Mouse (Mus musculus) hindbrain, embryonic 10.5 days (tissue): ENCODE results near the gene St3gal5. TPM values are rescaled to one million over a fixed set of nuclear protein-coding genes. Genes with fewer than 3 reads are reported as not detected.

Experiments used
- DNase-seq: peaks from one replicate; pipeline ENCODE4 v3.0.0-alpha.2; 2017; ENCODE audit warnings: low spot score
- H3K27ac ChIP-seq: fragments of 300-500 bp; sonication (generic); 2 replicates; pipeline ENCODE4 v1.5.1; 2016; ENCODE audit warnings: mild to moderate bottlenecking, moderate library complexity
- H3K27me3 ChIP-seq: fragments of 300-500 bp; sonication (generic); 2 replicates; pipeline ENCODE4 v1.6.1; 2016; ENCODE audit warnings: mild to moderate bottlenecking; ENCODE audit not compliant: poor library complexity, insufficient read depth, severe bottlenecking
- H3K36me3 ChIP-seq: fragments of 300-500 bp; sonication (generic); 2 replicates; pipeline ENCODE4 v1.6.1; 2016; ENCODE audit warnings: mild to moderate bottlenecking, moderate library complexity
- H3K4me1 ChIP-seq: fragments of 300-500 bp; sonication (generic); replicated peaks from 2 replicates; pipeline ENCODE4 v1.6.1; 2016; ENCODE audit warnings: mild to moderate bottlenecking
- H3K4me3 ChIP-seq: fragments of 300-500 bp; sonication (generic); 2 replicates; pipeline ENCODE4 v1.5.1; 2016; ENCODE audit warnings: mild to moderate bottlenecking, moderate library complexity
- H3K9me3 ChIP-seq: fragments of 300-500 bp; sonication (generic); 2 replicates; pipeline ENCODE4 v1.6.1; 2016; ENCODE audit warnings: mild to moderate bottlenecking, moderate library complexity
- WGBS: fragments of 180-500 bp; shearing (Covaris S2); methylation state at CpG from one replicate; pipeline ENCODE4 v1.1.7; 2016; 5-methylcytosine and 5-hydroxymethylcytosine counted together
- polyA plus RNA-seq: library from polyadenylated mRNA; unstranded; fragments of >200 nt; fragmentation: Nextera tagmentation; extraction: Ambion mirVana; gene quantifications from 2 replicates; pipeline ENCODE4 v1.2.1, GENCODE M21; 2016

The St3gal5 gene
- polyA plus RNA-seq, 1 experiment from 2014 or later: 43.0 TPM

DNA sequence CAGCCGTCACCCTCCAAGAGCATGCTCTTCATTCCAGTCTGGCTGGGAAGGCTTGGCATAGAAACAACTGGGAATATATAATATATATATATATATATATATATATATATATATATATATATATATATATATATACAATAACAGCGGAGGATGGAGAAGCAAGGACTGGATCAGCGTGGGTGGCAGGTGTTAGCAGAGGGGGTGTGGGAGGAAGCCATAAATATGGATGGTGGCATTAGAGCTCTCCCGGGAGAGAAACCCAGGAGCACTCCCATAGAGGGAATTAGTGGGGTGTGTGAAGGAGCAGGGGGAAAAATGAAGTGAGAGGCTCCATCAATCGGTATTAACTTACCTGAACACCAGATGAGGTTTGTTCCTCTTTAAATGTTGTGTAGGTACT lies 2.8 kb downstream of the St3gal5 start:
- Histone ChIP-seq H3K27ac (peak overlapping the region; percentile 64; the same call in 1 of the 2 replicates), H3K4me3 (no peak overlapping the region), H3K27me3 (peaks cover 3% of the 10 kb centered on the region), H3K4me1 (peaks cover 57% of the 10 kb centered on the region), H3K9me3 (no peaks in the 10 kb centered on the region), H3K36me3 (no peaks in the 10 kb centered on the region)
- 88% methylated on average over 5 of the region's 5 CpGs for WGBS
- no peak for DNase-seq

DNA sequence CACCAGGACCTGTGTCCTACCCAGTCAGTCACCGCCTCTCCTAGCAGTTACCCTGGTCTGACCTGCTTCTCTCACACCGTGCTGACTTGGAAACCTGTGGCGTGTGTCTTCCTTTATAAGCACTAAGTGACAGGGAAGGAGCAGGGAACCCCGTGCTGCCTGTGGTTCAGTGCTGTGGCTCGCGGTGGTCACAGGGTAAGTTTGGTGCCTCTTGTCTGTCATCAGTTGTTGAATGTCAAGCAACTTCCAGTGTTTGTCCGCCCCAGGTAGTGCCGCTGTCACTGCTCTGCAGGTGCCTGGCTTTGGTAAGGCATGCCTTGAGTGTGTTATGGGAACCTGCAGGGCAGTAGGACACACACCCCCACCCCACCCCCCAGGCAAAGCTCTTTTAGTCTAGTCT lies 3.5 kb downstream of the St3gal5 start:
- no peaks in the 10 kb centered on the region for H3K27me3 ChIP-seq
- no peaks in the 10 kb centered on the region; the same call in 1 of the 2 replicates for H3K36me3 ChIP-seq
- H3K4me3 ChIP-seq: no peak overlapping the region
- peaks cover 55% of the 10 kb centered on the region for H3K4me1 ChIP-seq
- DNase-seq: no peak
- no peaks in the 10 kb centered on the region for H3K9me3 ChIP-seq
- 78% methylated on average over 8 of the region's 8 CpGs for WGBS
- H3K27ac ChIP-seq: peak overlapping the region; percentile 64

DNA sequence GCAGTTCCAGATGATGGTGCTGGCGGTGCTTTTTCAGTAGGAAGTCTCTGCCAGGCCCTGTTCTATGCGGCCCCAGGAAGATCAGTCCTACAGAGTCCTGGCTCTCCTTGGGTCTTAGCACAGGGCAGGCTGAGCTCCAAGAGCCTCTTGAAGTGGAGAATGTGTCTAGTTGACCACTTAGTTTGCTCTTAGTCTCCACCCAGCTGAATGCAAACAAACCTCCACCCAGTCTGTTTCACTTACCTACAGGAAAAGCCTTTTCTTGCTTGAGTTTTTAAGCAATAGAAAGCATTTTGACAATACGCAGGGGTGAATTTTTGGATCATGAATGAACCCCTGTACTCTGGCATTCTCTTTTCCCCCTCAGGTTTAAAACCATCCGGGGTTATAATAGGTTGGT lies 4.0 kb downstream of the St3gal5 start:
- no peak for DNase-seq
- WGBS: 82% methylated on average over 4 of the region's 4 CpGs
- H3K4me1 ChIP-seq: peaks cover 52% of the 10 kb centered on the region
- H3K27me3 ChIP-seq: no peaks in the 10 kb centered on the region
- no peaks in the 10 kb centered on the region; the same call in 1 of the 2 replicates for H3K36me3 ChIP-seq
- H3K27ac ChIP-seq: peak overlapping the region; percentile 64; the same call in 1 of the 2 replicates
- H3K9me3 ChIP-seq: no peaks in the 10 kb centered on the region
- no peak overlapping the region for H3K4me3 ChIP-seq

DNA sequence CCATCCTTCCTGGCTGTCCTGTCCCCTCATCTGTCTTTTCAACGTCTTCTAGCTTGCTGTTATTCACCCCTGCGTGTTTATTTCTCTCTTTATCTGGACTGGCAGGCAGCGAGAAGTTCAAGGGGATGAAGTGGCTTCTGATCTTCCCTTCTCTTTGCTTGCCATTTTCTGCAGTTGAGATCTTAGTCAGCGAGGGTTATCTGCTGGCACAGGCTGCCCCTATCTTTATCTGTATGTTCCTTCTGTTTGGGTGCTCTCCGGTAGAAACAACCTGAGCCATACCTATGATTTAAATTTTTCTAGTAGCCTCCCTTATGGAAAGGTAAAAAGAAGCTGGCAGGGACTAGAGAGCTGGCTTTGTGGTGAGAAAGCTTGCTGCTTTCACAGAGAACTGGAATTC lies 4.7 kb downstream of the St3gal5 start:
- WGBS: 84% methylated on average over 5 of the region's 5 CpGs
- Histone ChIP-seq H3K36me3 (no peaks in the 10 kb centered on the region; the same call in 1 of the 2 replicates), H3K27me3 (no peaks in the 10 kb centered on the region), H3K4me3 (no peak overlapping the region), H3K9me3 (no peaks in the 10 kb centered on the region), H3K4me1 (peaks cover 45% of the 10 kb centered on the region), H3K27ac (no peak overlapping the region)
- no peak for DNase-seq

DNA sequence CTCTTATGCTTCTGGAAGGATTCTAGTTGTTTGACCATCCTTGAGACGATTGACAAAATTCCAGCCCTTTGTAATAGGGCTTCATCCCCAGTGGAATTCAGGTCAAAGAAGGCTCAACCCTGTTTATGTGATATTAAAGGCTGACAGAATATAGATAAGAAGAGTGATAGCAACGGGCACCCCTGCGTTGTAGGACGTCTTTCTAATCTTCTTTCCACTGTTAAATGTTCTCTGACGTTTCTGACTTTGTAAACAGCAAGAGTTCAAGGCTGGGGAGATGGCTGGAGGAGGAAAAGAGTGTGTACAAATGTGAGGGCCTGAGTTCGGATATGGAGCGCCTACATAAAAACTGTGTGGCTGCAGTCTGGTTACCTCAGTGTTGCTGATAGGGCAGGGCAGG lies 7.1 kb downstream of the St3gal5 start:
- no peaks in the 10 kb centered on the region for H3K9me3 ChIP-seq
- peaks cover 32% of the 10 kb centered on the region for H3K4me1 ChIP-seq
- no peaks in the 10 kb centered on the region; the same call in 1 of the 2 replicates for H3K36me3 ChIP-seq
- no peaks in the 10 kb centered on the region for H3K27me3 ChIP-seq
- no peak overlapping the region for H3K4me3 ChIP-seq
- no peak overlapping the region for H3K27ac ChIP-seq
- WGBS: 92% methylated on average over 7 of the region's 7 CpGs
- no peak for DNase-seq

DNA sequence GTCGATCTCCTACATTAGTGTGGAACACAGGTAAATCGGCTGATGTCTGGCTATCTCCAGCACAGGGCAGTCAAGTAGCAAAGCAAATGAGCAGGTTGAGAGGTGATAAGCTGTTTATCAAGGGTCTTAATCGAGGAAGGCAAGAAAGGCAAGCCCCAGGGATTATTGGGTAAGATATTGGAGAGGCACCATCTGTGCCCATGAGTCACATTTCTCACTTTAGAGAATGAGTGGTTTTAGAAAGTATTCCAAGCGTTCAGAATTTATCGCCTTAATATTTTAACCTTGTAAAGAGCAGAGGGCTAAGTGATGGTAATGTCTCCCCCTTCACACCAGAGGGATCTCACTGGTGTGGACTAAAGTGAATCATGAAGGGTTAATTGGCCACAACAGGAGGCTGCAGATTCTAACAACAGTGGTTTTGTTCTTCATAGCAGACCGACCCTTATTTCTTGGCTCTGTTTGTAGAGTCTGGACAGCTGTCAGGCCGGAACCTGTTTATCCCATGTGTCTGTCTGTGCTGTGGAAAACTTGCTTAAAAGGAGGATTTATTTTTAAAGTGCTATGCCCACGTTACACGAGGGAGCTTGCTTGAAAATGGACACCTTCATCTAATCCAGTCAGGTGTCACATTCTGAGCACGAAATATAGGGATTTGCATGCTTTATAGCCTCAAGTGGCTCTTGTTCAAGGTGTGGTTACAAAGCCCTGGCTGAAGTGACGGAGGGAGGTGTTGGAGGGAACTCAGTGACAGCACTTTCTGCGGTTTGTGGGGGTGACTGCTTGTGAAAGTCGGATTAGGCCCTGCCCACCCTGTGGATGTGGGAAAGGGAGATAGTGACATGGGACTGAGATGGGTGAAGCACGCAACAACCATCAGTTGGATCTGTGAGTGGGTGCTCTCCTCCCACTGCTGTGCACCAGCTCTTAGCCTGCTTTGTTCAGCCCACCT lies 11.8 kb downstream of the St3gal5 start:
- Histone ChIP-seq H3K9me3 (no peaks in the 10 kb centered on the region), H3K4me1 (peaks cover 20% of the 10 kb centered on the region), H3K27me3 (no peaks in the 10 kb centered on the region), H3K36me3 (no peaks in the 10 kb centered on the region; the same call in 1 of the 2 replicates), H3K27ac (peak overlapping the region; percentile 16; the same call in 1 of the 2 replicates), H3K4me3 (no peak overlapping the region)
- DNase-seq: no peak
- 74% methylated on average over 14 of the region's 14 CpGs for WGBS

DNA sequence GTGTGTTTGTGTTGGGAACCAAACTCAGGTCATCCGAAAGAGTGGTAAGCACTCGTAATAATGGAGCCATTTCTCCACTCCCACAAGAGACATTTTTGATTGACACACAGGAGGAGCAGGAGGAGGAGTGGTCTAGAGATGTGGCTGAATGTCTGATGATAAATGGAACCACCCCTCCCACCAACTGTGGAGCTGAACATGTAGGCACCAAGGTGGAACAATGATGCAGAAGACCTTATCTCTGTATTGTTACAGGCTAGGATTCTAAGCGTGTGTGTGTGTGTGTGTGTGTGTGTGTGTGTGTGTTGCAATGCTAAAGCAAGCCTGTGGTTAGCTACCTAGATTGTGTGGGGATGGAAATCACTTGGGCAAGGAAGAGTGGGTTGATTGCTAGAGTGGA lies 13.2 kb downstream of the St3gal5 start:
- no peak overlapping the region for H3K4me3 ChIP-seq
- WGBS: 93% methylated on average over 3 of the region's 3 CpGs
- H3K27me3 ChIP-seq: no peaks in the 10 kb centered on the region
- DNase-seq: no peak
- peaks cover 20% of the 10 kb centered on the region for H3K4me1 ChIP-seq
- H3K9me3 ChIP-seq: no peaks in the 10 kb centered on the region
- H3K27ac ChIP-seq: no peak overlapping the region
- H3K36me3 ChIP-seq: no peaks in the 10 kb centered on the region; the same call in 1 of the 2 replicates

DNA sequence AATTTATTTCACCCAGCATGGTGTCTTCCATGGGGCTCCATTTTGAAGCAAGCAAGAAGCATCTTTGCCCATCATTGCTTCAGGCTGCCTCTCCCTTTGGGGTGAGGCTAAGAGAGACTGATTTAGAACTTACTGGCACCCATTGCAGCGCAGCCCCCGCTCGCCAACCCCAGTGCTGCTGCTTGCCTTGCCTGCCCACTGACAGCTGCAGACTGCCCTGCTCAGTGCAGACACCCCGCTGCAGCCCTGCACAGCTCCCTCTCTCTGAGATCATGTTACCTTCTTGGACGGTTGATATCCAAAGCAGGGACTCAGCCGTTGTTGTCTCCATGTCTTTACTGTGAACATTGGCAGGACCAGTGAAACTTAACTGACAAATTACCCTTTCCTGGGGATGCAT lies 15.2 kb downstream of the St3gal5 start:
- 52% methylated on average over 6 of the region's 6 CpGs for WGBS
- DNase-seq: no peak
- no peaks in the 10 kb centered on the region for H3K9me3 ChIP-seq
- H3K4me1 ChIP-seq: peaks cover 30% of the 10 kb centered on the region
- H3K27ac ChIP-seq: no peak overlapping the region
- no peak overlapping the region for H3K4me3 ChIP-seq
- no peaks in the 10 kb centered on the region for H3K36me3 ChIP-seq
- no peaks in the 10 kb centered on the region for H3K27me3 ChIP-seq

DNA sequence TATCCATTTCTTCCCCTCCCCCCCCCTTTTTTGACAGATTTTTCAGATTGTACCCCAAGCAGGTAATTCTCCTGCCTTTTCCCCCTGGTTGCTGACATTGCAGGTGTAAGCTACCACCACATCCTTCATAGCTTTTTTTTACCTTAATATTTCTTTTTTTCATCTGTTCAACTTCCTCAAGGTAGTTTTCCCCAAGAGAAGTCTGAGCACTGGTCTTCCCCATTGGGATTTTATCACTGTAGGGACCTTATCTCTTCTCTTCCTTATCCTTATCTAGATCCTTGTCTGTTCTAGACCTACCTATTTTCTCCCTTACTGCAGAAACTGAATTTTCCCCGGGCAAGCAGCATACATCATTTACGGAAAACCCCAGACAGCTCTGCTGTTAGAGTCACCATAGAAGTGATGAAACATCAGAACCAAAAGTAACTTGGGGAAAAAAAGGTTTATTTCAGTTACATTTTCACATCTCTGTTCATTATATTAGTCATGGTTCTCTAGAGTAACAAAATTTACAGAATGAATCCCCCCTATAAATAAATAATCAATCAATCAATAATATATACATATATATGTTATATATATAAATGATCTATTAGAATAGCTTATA lies 15.8 kb downstream of the St3gal5 start:
- Histone ChIP-seq H3K36me3 (no peaks in the 10 kb centered on the region), H3K9me3 (no peaks in the 10 kb centered on the region), H3K27ac (no peak overlapping the region), H3K4me1 (peaks cover 30% of the 10 kb centered on the region), H3K4me3 (no peak overlapping the region), H3K27me3 (no peaks in the 10 kb centered on the region)
- WGBS: 89% methylated on average over 2 of the region's 2 CpGs
- DNase-seq: no peak

DNA sequence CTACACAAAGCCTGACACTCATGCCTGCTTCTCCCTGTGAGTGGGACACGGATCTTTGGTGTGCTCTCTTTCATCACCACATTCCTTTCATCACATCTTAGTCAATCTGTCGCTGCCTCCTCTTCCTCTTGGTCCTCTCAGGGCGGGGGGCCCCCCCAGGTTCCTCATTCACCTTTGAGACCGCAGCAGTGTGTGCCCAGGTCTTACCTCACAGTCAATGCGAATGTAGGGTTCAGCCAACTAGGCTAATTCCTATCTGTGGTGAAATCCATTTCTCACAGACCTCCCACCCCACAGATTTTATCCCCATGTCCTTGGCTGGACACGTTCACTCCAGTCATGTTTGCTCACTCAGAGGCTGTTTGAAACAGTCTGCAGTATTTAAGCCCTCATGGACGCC lies 17.5 kb downstream of the St3gal5 start:
- no peaks in the 10 kb centered on the region for H3K36me3 ChIP-seq
- no peaks in the 10 kb centered on the region for H3K27me3 ChIP-seq
- no peak overlapping the region for H3K27ac ChIP-seq
- WGBS: 84% methylated on average over 7 of the region's 7 CpGs
- DNase-seq: no peak
- H3K4me1 ChIP-seq: peaks cover 17% of the 10 kb centered on the region
- no peaks in the 10 kb centered on the region for H3K9me3 ChIP-seq
- H3K4me3 ChIP-seq: no peak overlapping the region

DNA sequence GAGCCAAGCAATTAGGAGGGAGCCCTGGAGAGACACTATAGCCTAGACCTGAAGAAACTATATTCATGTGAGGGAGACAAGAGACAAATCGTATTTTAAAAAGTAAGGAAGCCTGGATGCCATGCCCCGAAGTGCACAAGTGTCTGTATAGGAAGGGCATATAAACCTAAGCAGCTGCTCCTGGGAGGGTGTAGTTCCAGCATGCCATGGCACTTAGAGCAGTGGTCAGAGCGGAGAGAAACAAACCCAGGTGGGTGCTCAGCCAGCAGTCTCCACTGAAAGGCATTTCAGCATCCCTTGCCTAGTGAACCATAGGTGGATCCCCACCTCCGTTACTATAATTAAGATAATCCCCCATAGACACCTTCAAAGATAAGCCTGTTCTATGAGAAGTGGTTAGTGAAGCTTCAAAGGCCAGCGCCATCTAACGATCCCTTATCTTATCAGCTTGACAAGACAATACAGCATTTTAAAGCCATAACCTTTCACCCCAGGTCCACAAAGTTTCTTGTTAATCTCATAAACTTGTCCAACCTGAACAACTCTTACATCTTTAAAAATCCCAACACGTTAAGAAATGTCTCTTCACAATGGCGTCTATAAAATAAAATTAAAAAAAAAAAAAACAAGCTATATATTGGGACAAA lies 20.1 kb downstream of the St3gal5 start:
- Histone ChIP-seq H3K4me3 (no peak overlapping the region), H3K36me3 (no peaks in the 10 kb centered on the region), H3K9me3 (no peaks in the 10 kb centered on the region), H3K4me1 (peaks cover 15% of the 10 kb centered on the region), H3K27me3 (no peaks in the 10 kb centered on the region), H3K27ac (no peak overlapping the region)
- 84% methylated on average over 8 of the region's 8 CpGs for WGBS
- DNase-seq: no peak

DNA sequence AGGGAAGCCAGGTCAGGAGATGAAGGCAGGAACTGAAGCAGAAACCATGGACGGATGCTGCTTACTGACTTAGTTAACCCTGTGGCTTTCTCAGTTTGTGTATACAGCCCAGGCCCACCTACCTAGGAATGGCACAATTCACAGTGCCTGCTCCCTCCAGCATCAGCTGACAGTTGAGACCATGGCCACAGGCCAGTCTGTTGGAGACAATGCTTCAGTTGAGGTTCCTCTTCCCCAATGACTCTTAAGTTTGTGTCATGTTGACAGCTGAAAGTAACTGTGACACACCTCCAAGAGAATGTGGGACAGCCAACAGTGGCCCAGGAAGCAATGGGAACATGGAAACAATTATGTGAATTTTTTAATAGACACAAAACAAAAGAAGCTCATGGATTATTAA lies 22.5 kb downstream of the St3gal5 start:
- Histone ChIP-seq H3K9me3 (no peaks in the 10 kb centered on the region), H3K27me3 (no peaks in the 10 kb centered on the region), H3K36me3 (no peaks in the 10 kb centered on the region), H3K4me3 (no peak overlapping the region), H3K4me1 (peaks cover 10% of the 10 kb centered on the region; the same call in 1 of the 2 replicates), H3K27ac (no peak overlapping the region)
- 92% methylated on average over 1 of the region's 1 CpGs for WGBS
- DNase-seq: no peak

DNA sequence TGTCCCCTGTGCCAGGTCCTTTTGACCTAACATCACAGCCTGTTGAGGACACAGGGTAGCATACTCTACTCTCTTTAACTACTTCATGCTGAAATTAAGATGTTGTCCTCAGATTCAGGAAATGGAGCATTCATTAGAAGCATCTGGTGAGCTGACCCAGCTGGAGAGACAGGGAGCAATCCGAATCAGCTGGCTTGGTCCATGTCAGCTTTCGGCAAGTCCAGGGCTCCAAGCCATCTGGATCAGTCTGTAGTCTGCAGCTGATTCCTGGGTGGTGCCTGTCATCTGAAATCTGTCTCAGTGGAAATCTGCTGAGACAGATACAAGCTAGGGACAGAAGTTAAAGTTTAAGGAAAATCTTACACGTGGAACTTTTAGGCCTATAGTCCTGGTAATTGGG lies 23.9 kb downstream of the St3gal5 start:
- peaks cover 9% of the 10 kb centered on the region; the same call in 1 of the 2 replicates for H3K4me1 ChIP-seq
- no peak overlapping the region for H3K27ac ChIP-seq
- H3K4me3 ChIP-seq: no peak overlapping the region
- H3K9me3 ChIP-seq: no peaks in the 10 kb centered on the region
- no peaks in the 10 kb centered on the region for H3K36me3 ChIP-seq
- H3K27me3 ChIP-seq: no peaks in the 10 kb centered on the region
- 70% methylated on average over 3 of the region's 3 CpGs for WGBS
- DNase-seq: no peak
